Mouse (Mus musculus) layer of hippocampus, postnatal 36 days (tissue): ENCODE results near the gene Ncapg2. TPM values are rescaled to one million over a fixed set of nuclear protein-coding genes. Genes with fewer than 3 reads are reported as not detected.

Source experiments
- total RNA-seq, 2 experiments: library from RNA; stranded (reverse); gene quantifications; 2 replicates each; pipeline ENCODE4 v1.2.3; 2021

Gene Ncapg2
- total RNA-seq, 2 experiments from 2014 or later, result 4.8 to 5.6 TPM

Other genes with a start within 250 kb of the Ncapg2 start
- 10 to 100 TPM; 17.2 to 17.6 TPM for gene Wdr60, start 142.4 kb upstream of the Ncapg2 start, total RNA-seq
- gene Gm11027, start 130.0 kb upstream of the Ncapg2 start, total RNA-seq, result not detected
- 10 to 100 TPM; 71.7 to 72.9 TPM for gene Esyt2, start 124.2 kb upstream of the Ncapg2 start, total RNA-seq
- 100 to 1,000 TPM; 281 to 298 TPM for gene Ptprn2, start 80.3 kb downstream of the Ncapg2 start, total RNA-seq